In the genomic region with DNA sequence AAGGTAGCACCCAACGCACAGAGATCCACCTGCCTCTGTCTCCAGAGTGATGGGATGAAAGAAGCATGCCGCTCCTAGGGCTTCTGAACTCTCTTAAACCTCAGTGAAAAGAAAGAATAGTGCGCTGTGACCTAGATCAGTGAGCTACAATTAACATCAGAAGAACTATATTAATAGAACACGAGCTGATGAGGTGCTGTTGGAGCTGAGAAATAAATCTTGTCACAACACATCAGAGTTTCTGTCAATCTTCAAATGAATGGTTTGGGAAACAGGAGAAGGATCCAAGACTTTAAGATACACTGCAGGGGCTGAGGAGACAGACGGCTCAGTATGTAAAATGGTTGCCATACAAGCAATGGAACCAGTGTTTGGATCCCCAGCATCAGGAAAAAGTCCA, we compare ENCODE assay signal across 29 mouse cellular contexts. TPM values are rescaled to one million over a fixed set of nuclear protein-coding genes. Genes with fewer than 3 reads are reported as not detected.
A peak's percentile ranks its signal among the peaks of the same experiment; 100 is the strongest.
DNase-seq lines count a peak whose midpoint lies in the region; ATAC-seq and TF ChIP-seq lines count a peak whose summit lies in the region.
"Had no signal": no experiment of that assay in that cellular context is flagged by ENCODE, and none has a peak within 500 bp of the region (broad histone marks: within the 10 kb centered on the region; RNA-seq: fewer than 3 reads in every experiment).

No protein-coding gene starts in this region.

- peak overlapping the region; percentile 81 for H3K27ac ChIP-seq in forebrain, embryonic 10.5 days
- H3K27ac ChIP-seq in forebrain, embryonic 16.5 days (ENCODE audit: low read length) = no peak overlapping the region
- H3K27ac ChIP-seq in heart, adult 2 months = peak overlapping the region; percentile 58
- H3K27ac ChIP-seq in heart, postnatal 0 days (ENCODE audit: low read depth) = 0 out of 2 replicates have a peak overlapping the region, but pooled peaks have one; percentile 26
- H3K27ac ChIP-seq in intestine, postnatal 0 days (ENCODE audit: low read depth, low read length) = no peak overlapping the region
- H3K27ac ChIP-seq: embryonic facial prominence, embryonic 12.5 days; embryonic facial prominence, embryonic 15.5 days; forebrain, embryonic 12.5 days; hindbrain, embryonic 14.5 days; hindbrain, postnatal 0 days had no signal

- TF ChIP-seq POLR2A in heart, adult 2 months (IDR thresholded peaks at IDR 0.05; ENCODE audit: insufficient read depth, low read depth, low read length) = no peak

- peaks cover 59% of the 10 kb centered on the region for H3K36me3 ChIP-seq in forebrain, embryonic 10.5 days (replicated peaks)
- peaks cover 4% of the 10 kb centered on the region; the same call in 1 of the 2 replicates for H3K36me3 ChIP-seq in forebrain, embryonic 16.5 days (ENCODE audit: control insufficient read depth, insufficient read depth)
- peaks cover 26% of the 10 kb centered on the region for H3K36me3 ChIP-seq in heart, adult 2 months (ENCODE audit: control insufficient read depth, insufficient read depth, low read length)
- H3K36me3 ChIP-seq in heart, postnatal 0 days (replicated peaks; ENCODE audit: control insufficient read depth, insufficient read depth, low read length) = peaks cover 8% of the 10 kb centered on the region
- H3K36me3 ChIP-seq in intestine, postnatal 0 days (ENCODE audit: control insufficient read depth, insufficient read depth) = no peaks in the 10 kb centered on the region

- no peak for ATAC-seq in forebrain, embryonic 16.5 days
- no peak for ATAC-seq in heart, postnatal 0 days (ENCODE audit: insufficient read depth, low read depth)
- no peak for ATAC-seq in intestine, postnatal 0 days
- ATAC-seq: hindbrain, postnatal 0 days; inflammation-experienced regulatory T-cells, adult 6 months; intestine, embryonic 16.5 days; Patski had no signal

- no peaks in the 10 kb centered on the region for H3K27me3 ChIP-seq in forebrain, embryonic 10.5 days (ENCODE audit: poor library complexity, severe bottlenecking)
- H3K27me3 ChIP-seq in forebrain, embryonic 16.5 days (replicated peaks; ENCODE audit: control insufficient read depth, insufficient read depth, low read length) = no peaks in the 10 kb centered on the region
- no peaks in the 10 kb centered on the region for H3K27me3 ChIP-seq in heart, adult 2 months (ENCODE audit: control insufficient read depth, insufficient read depth, low read length)
- H3K27me3 ChIP-seq in heart, postnatal 0 days (ENCODE audit: control insufficient read depth, insufficient read depth, low read length) = no peaks in the 10 kb centered on the region
- no peaks in the 10 kb centered on the region for H3K27me3 ChIP-seq in intestine, postnatal 0 days (replicated peaks; ENCODE audit: control insufficient read depth, insufficient read depth, low read length)
- H3K27me3 ChIP-seq: embryonic facial prominence, embryonic 12.5 days; embryonic facial prominence, embryonic 15.5 days; forebrain, embryonic 12.5 days; Patski had no signal

- intact Hi-C loops in heart, adult 2 months (cut with DNase I) = no loop called here
- intact Hi-C loops in heart, postnatal 10 days (cut with DNase I) = no loop called here

- H3K4me1 ChIP-seq in forebrain, embryonic 10.5 days = peaks cover 41% of the 10 kb centered on the region
- peaks cover 7% of the 10 kb centered on the region for H3K4me1 ChIP-seq in forebrain, embryonic 16.5 days (replicated peaks; ENCODE audit: control insufficient read depth, insufficient read depth, low read length)
- peaks cover 6% of the 10 kb centered on the region for H3K4me1 ChIP-seq in heart, adult 2 months (ENCODE audit: control insufficient read depth, insufficient read depth, low read length)
- peaks cover 43% of the 10 kb centered on the region for H3K4me1 ChIP-seq in heart, postnatal 0 days (ENCODE audit: control insufficient read depth, insufficient read depth)
- no peaks in the 10 kb centered on the region for H3K4me1 ChIP-seq in intestine, postnatal 0 days (replicated peaks; ENCODE audit: control insufficient read depth, insufficient read depth, low read length)

- no peak overlapping the region for H3K4me3 ChIP-seq in forebrain, embryonic 10.5 days
- no peak overlapping the region for H3K4me3 ChIP-seq in forebrain, embryonic 16.5 days (replicated peaks; ENCODE audit: low read length)
- H3K4me3 ChIP-seq in heart, adult 2 months = no peak overlapping the region
- no peak overlapping the region for H3K4me3 ChIP-seq in heart, postnatal 0 days (ENCODE audit: low read depth, low read length)
- H3K4me3 ChIP-seq in intestine, postnatal 0 days (ENCODE audit: low read depth, low read length) = no peak overlapping the region
- H3K4me3 ChIP-seq: embryonic facial prominence, embryonic 12.5 days; embryonic facial prominence, embryonic 15.5 days; forebrain, embryonic 12.5 days had no signal

- no peak for DNase-seq in forebrain, embryonic 10.5 days (ENCODE audit: extremely low spot score, low spot score)
- DNase-seq in heart, adult 2 months = no peak
- no peak for DNase-seq in heart, adult 18-20 months
- DNase-seq in heart, postnatal 0 days (ENCODE audit: low spot score) = no peak
- no peak for DNase-seq in heart, postnatal 10 days
- peak; percentile 46 for DNase-seq in Muller cell, postnatal 12 days (ENCODE audit: inconsistent ontology term)
- DNase-seq: adrenal gland, adult 2 months; adrenal gland, postnatal 14 days; cerebellum, adult 11 months; cerebellum, adult 2 months; cerebellum, adult 9-11 months; cerebellum, postnatal 25 days; gastrocnemius, postnatal 10 days; gastrocnemius, postnatal 36 days; heart, postnatal 36 days; kidney, adult 2 months had no signal

- TF ChIP-seq CTCF in heart, adult 2 months (IDR thresholded peaks at IDR 0.05) = no peak
- TF ChIP-seq CTCF in heart, postnatal 0 days (IDR thresholded peaks at IDR 0.05; ENCODE audit: low read depth) = no peak
- no peak for TF ChIP-seq CTCF in intestine, postnatal 0 days (IDR thresholded peaks at IDR 0.05; ENCODE audit: low read depth)

- TF ChIP-seq EP300 in heart, adult 2 months (IDR thresholded peaks at IDR 0.05; ENCODE audit: insufficient read depth, low read depth, low read length) = no peak
- TF ChIP-seq EP300 in heart, postnatal 0 days (IDR thresholded peaks at IDR 0.05; ENCODE audit: low read depth) = no peak

- 66% methylated on average over 5 of the region's 5 CpGs for WGBS in forebrain, embryonic 10.5 days
- WGBS in forebrain, embryonic 16.5 days = 47% methylated on average over 5 of the region's 5 CpGs
- WGBS in heart, adult 2 months = 61% methylated on average over 5 of the region's 5 CpGs
- WGBS in heart, postnatal 0 days = 56% methylated on average over 5 of the region's 5 CpGs
- 90% methylated on average over 5 of the region's 5 CpGs for WGBS in intestine, postnatal 0 days

- no peak overlapping the region for H3K4me2 ChIP-seq in forebrain, embryonic 16.5 days (ENCODE audit: low read length)
- H3K4me2 ChIP-seq in heart, postnatal 0 days (ENCODE audit: low read depth, low read length) = no peak overlapping the region
- H3K4me2 ChIP-seq in intestine, postnatal 0 days (replicated peaks; ENCODE audit: low read depth) = no peak overlapping the region
- H3K4me2 ChIP-seq: embryonic facial prominence, embryonic 12.5 days; embryonic facial prominence, embryonic 15.5 days; forebrain, embryonic 12.5 days; heart, embryonic 11.5 days; hindbrain, embryonic 14.5 days had no signal

- H3K79me2 ChIP-seq in heart, adult 2 months (replicated peaks; ENCODE audit: control insufficient read depth, insufficient read depth, low read length) = no peaks in the 10 kb centered on the region

- no peaks in the 10 kb centered on the region; the same call in 1 of the 2 replicates for H3K9me3 ChIP-seq in forebrain, embryonic 10.5 days
- H3K9me3 ChIP-seq in forebrain, embryonic 16.5 days (ENCODE audit: control insufficient read depth, low read length) = no peaks in the 10 kb centered on the region
- no peaks in the 10 kb centered on the region for H3K9me3 ChIP-seq in heart, postnatal 0 days (replicated peaks; ENCODE audit: control insufficient read depth, low read length)
- H3K9me3 ChIP-seq in intestine, postnatal 0 days (ENCODE audit: control insufficient read depth) = no peaks in the 10 kb centered on the region
- H3K9me3 ChIP-seq: embryonic facial prominence, embryonic 12.5 days; embryonic facial prominence, embryonic 15.5 days; forebrain, embryonic 12.5 days had no signal

- H3K9ac ChIP-seq in forebrain, embryonic 16.5 days (replicated peaks; ENCODE audit: low read depth, low read length) = no peak overlapping the region
- H3K9ac ChIP-seq in heart, adult 2 months (ENCODE audit: low read depth, low read length) = no peak overlapping the region
- H3K9ac ChIP-seq in heart, postnatal 0 days (replicated peaks; ENCODE audit: low read depth, low read length) = no peak overlapping the region
- H3K9ac ChIP-seq in intestine, postnatal 0 days (ENCODE audit: low read depth, low read length) = no peak overlapping the region
- H3K9ac ChIP-seq: embryonic facial prominence, embryonic 12.5 days; embryonic facial prominence, embryonic 15.5 days; forebrain, embryonic 12.5 days; hindbrain, embryonic 14.5 days had no signal

RNA-seq across cellular contexts. Expression of gene Irs1, which starts 19.0 kb away (rescaled TPM):
- polyA plus RNA-seq in forebrain, embryonic 10.5 days (2016; fragmentation: Nextera tagmentation; extraction: Ambion mirVana) = 11.3 and 11.8 TPM in 2 replicates
- 9.2 and 11.0 TPM in 2 replicates for polyA plus RNA-seq in forebrain, embryonic 16.5 days (2015; fragmentation: Nextera tagmentation; extraction: Ambion mirVana)
- total RNA-seq in heart, adult 2 months (2021) = 10 to 100 TPM; 39.9 to 50.0 TPM
- 10.5 and 15.4 TPM in 2 replicates for polyA plus RNA-seq in heart, adult 2 months (2012; rRNA removed)
- 10 to 100 TPM; 29.1 to 43.5 TPM for total RNA-seq in heart, adult 18-20 months (2021)
- 40.0 and 66.6 TPM in 2 replicates for total RNA-seq in heart, postnatal 0 days (2014; rRNA removed; ENCODE audit: low replicate concordance)
- polyA plus RNA-seq in heart, postnatal 0 days (2015; fragmentation: Nextera tagmentation; extraction: Ambion mirVana) = 4.4 and 4.7 TPM in 2 replicates
- total RNA-seq in heart, postnatal 10 days (2021) = 10 to 100 TPM; 29.7 to 41.2 TPM
- 0.70 and 0.95 TPM in 2 replicates for polyA plus RNA-seq in intestine, postnatal 0 days (2015; fragmentation: Nextera tagmentation; extraction: Ambion mirVana)
- total RNA-seq: common myeloid progenitor, adult 5-6 weeks had no signal
- polyA plus RNA-seq: inflammation-experienced regulatory T-cells, adult 6 months had no signal

RNA-seq across cellular contexts. Expression of gene Gm9747, which starts 39.3 kb away (rescaled TPM):
- polyA plus RNA-seq in forebrain, embryonic 10.5 days (2016; fragmentation: Nextera tagmentation; extraction: Ambion mirVana) = 31.1 and 31.3 TPM in 2 replicates
- 30.1 and 34.5 TPM in 2 replicates for polyA plus RNA-seq in forebrain, embryonic 16.5 days (2015; fragmentation: Nextera tagmentation; extraction: Ambion mirVana)
- not detected for total RNA-seq in heart, adult 2 months (2021)
- 0.04 TPM in 1 of 2 replicates, not detected in the other for polyA plus RNA-seq in heart, adult 2 months (2012; rRNA removed)
- not detected for total RNA-seq in heart, adult 18-20 months (2021)
- total RNA-seq in heart, postnatal 0 days (2014; rRNA removed; ENCODE audit: low replicate concordance) = not detected in 2 replicates
- 15.6 and 17.1 TPM in 2 replicates for polyA plus RNA-seq in heart, postnatal 0 days (2015; fragmentation: Nextera tagmentation; extraction: Ambion mirVana)
- not detected for total RNA-seq in heart, postnatal 10 days (2021)
- 3.6 and 3.8 TPM in 2 replicates for polyA plus RNA-seq in intestine, postnatal 0 days (2015; fragmentation: Nextera tagmentation; extraction: Ambion mirVana)
- total RNA-seq: adrenal gland, adult 2 months; adrenal gland, postnatal 14 days; adrenal gland, postnatal 4 days; common myeloid progenitor, adult 5-6 weeks; gastrocnemius, postnatal 10 days; gastrocnemius, postnatal 36 days; heart, postnatal 36 days; hindbrain, postnatal 0 days had no signal
- polyA plus RNA-seq: adrenal gland, adult 2 months; cerebellum, adult 2 months; inflammation-experienced regulatory T-cells, adult 6 months; kidney, adult 2 months had no signal

RNA-seq across cellular contexts. Expression of gene Rhbdd1, which starts 44.0 kb away (rescaled TPM):
- 10.2 and 10.6 TPM in 2 replicates for polyA plus RNA-seq in forebrain, embryonic 10.5 days (2016; fragmentation: Nextera tagmentation; extraction: Ambion mirVana)
- 4.6 and 5.8 TPM in 2 replicates for polyA plus RNA-seq in forebrain, embryonic 16.5 days (2015; fragmentation: Nextera tagmentation; extraction: Ambion mirVana)
- total RNA-seq in heart, adult 2 months (2021) = 10 to 100 TPM; 11.2 to 11.3 TPM
- polyA plus RNA-seq in heart, adult 2 months (2012; rRNA removed) = 10.7 and 14.0 TPM in 2 replicates
- 10 to 100 TPM in 1 of 2 experiments, 1 to 10 TPM in 1; 9.0 to 11.9 TPM for total RNA-seq in heart, adult 18-20 months (2021)
- total RNA-seq in heart, postnatal 0 days (2014; rRNA removed; ENCODE audit: low replicate concordance) = 10.7 and 13.2 TPM in 2 replicates
- 5.5 and 6.6 TPM in 2 replicates for polyA plus RNA-seq in heart, postnatal 0 days (2015; fragmentation: Nextera tagmentation; extraction: Ambion mirVana)
- 10 to 100 TPM; 10.7 to 11.6 TPM for total RNA-seq in heart, postnatal 10 days (2021)
- 7.4 and 7.5 TPM in 2 replicates for polyA plus RNA-seq in intestine, postnatal 0 days (2015; fragmentation: Nextera tagmentation; extraction: Ambion mirVana)

Comparison
In these comparisons a context has a peak if more than half of its experiments do, and no peak if none do; other contexts are left out.
1. H3K27ac ChIP-seq: peak in forebrain, embryonic 10.5 days (single experiment), heart, adult 2 months (single experiment) and heart, postnatal 0 days (single experiment); none in forebrain, embryonic 16.5 days (single experiment) and intestine, postnatal 0 days (single experiment).